ENCODE assay signal across 22 mouse cellular contexts in the genomic region with DNA sequence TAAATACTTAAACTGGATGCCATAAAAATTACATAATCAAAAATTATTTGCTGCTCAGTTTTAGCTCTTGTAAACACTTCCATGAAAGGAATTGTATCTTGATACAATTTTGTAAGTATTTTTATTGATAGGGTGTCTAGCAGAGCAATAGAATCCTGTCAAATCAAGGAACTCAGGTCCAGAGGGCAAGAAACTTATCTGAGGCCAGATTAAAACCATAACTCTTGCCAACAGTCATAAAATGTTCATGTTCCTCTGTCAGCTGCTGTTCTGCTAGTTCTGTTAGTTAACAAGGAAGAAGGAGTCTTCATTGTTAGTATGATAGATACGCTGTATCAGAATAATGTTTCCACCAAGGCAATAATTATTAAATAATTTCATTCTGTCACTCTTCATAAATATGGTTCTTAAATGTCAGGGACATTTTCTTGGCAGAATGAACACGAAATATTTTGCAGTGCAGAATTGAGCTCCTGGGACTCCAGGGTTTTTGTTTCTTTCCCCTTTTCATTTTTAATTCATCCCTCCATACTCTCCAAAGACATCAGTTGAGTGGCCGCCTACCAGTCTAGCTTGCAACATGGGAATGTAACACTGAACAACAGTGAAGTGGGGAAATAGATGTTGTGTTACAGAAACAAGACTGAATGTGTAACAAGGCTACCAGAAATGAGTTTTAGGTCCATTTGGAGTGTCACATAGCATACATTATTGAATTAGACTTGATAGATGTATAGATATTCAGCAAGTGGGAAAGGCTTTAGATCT.
A peak's percentile ranks its signal among the peaks of the same experiment; 100 is the strongest.
DNase-seq lines count a peak whose midpoint lies in the region; ATAC-seq and TF ChIP-seq lines count a peak whose summit lies in the region.
"Had no signal": no experiment of that assay in that cellular context is flagged by ENCODE, and none has a peak within 500 bp of the region (broad histone marks: within the 10 kb centered on the region; RNA-seq: fewer than 3 reads in every experiment).

No protein-coding gene starts in this region.

- H3K36me3 ChIP-seq in kidney, embryonic 16.5 days (ENCODE audit: insufficient read depth, low read length) = no peaks in the 10 kb centered on the region
- no peaks in the 10 kb centered on the region for H3K36me3 ChIP-seq in lung, embryonic 15.5 days
- H3K36me3 ChIP-seq in stomach, embryonic 14.5 days (ENCODE audit: control insufficient read depth, insufficient read depth, low read length) = no peaks in the 10 kb centered on the region
- no peaks in the 10 kb centered on the region for H3K36me3 ChIP-seq in stomach, postnatal 0 days (ENCODE audit: control insufficient read depth, insufficient read depth, low read length)
- no peaks in the 10 kb centered on the region for H3K36me3 ChIP-seq in small intestine, adult 2 months (ENCODE audit: control insufficient read depth, insufficient read depth, low read length)
- H3K36me3 ChIP-seq: forebrain, embryonic 15.5 days; heart, embryonic 15.5 days; hindbrain, embryonic 13.5 days had no signal

- TF ChIP-seq EP300 in stomach, postnatal 0 days (optimal IDR thresholded peaks at IDR 0.05) = no peak

- no peaks in the 10 kb centered on the region for H3K27me3 ChIP-seq in kidney, embryonic 16.5 days (ENCODE audit: insufficient read depth, low read length)
- no peaks in the 10 kb centered on the region for H3K27me3 ChIP-seq in lung, embryonic 15.5 days
- no peaks in the 10 kb centered on the region for H3K27me3 ChIP-seq in stomach, embryonic 14.5 days (ENCODE audit: control insufficient read depth, insufficient read depth, low read length)
- no peaks in the 10 kb centered on the region for H3K27me3 ChIP-seq in stomach, postnatal 0 days (ENCODE audit: control insufficient read depth, insufficient read depth, low read length)
- H3K27me3 ChIP-seq in small intestine, adult 2 months (ENCODE audit: control insufficient read depth, insufficient read depth, low read length) = no peaks in the 10 kb centered on the region
- H3K27me3 ChIP-seq: CH12.LX; forebrain, embryonic 15.5 days; heart, embryonic 15.5 days; hindbrain, embryonic 13.5 days; Patski had no signal

- no peaks in the 10 kb centered on the region for H3K9me3 ChIP-seq in kidney, embryonic 16.5 days (ENCODE audit: low read length)
- no peaks in the 10 kb centered on the region for H3K9me3 ChIP-seq in lung, embryonic 15.5 days
- H3K9me3 ChIP-seq in stomach, embryonic 14.5 days (ENCODE audit: control insufficient read depth, low read depth, low read length) = no peaks in the 10 kb centered on the region
- H3K9me3 ChIP-seq in stomach, postnatal 0 days (ENCODE audit: control insufficient read depth, low read length) = no peaks in the 10 kb centered on the region
- H3K9me3 ChIP-seq: forebrain, embryonic 15.5 days; heart, embryonic 15.5 days; hindbrain, embryonic 13.5 days had no signal

- TF ChIP-seq POLR2A in small intestine, adult 2 months (IDR thresholded peaks at IDR 0.05; ENCODE audit: low read depth, low read length) = no peak

- H3K4me1 ChIP-seq in kidney, embryonic 16.5 days (ENCODE audit: insufficient read depth, low read length) = no peaks in the 10 kb centered on the region
- H3K4me1 ChIP-seq in lung, embryonic 15.5 days = no peaks in the 10 kb centered on the region
- H3K4me1 ChIP-seq in stomach, embryonic 14.5 days (ENCODE audit: control insufficient read depth, insufficient read depth, low read length) = no peaks in the 10 kb centered on the region
- H3K4me1 ChIP-seq in stomach, postnatal 0 days (replicated peaks; ENCODE audit: control insufficient read depth, insufficient read depth) = no peaks in the 10 kb centered on the region
- H3K4me1 ChIP-seq in small intestine, adult 2 months (ENCODE audit: control insufficient read depth, insufficient read depth, insufficient read length, low read length) = 0 out of 2 replicates have a peak, but pooled peaks cover 2% of the 10 kb centered on the region
- H3K4me1 ChIP-seq: forebrain, embryonic 15.5 days; heart, embryonic 15.5 days; hindbrain, embryonic 13.5 days had no signal

- no peak overlapping the region for H3K4me2 ChIP-seq in kidney, embryonic 16.5 days (replicated peaks; ENCODE audit: low read depth, low read length)
- no peak overlapping the region for H3K4me2 ChIP-seq in lung, embryonic 15.5 days
- no peak overlapping the region for H3K4me2 ChIP-seq in stomach, embryonic 14.5 days (replicated peaks; ENCODE audit: low read depth, low read length)
- no peak overlapping the region for H3K4me2 ChIP-seq in stomach, postnatal 0 days (replicated peaks; ENCODE audit: low read depth)
- H3K4me2 ChIP-seq: forebrain, embryonic 15.5 days; heart, embryonic 11.5 days; heart, embryonic 15.5 days; hindbrain, embryonic 13.5 days had no signal

- no peak for DNase-seq in kidney, postnatal 10 days
- DNase-seq in lung, postnatal 36 days = no peak
- DNase-seq in stomach, postnatal 0 days (ENCODE audit: low spot score) = no peak
- DNase-seq in frontal cortex, postnatal 10 days (ENCODE audit: low spot score in 2 of 2) = no peak
- DNase-seq: adrenal gland, postnatal 14 days; cerebellum, adult 18-20 months; cerebellum, adult 9-11 months; cerebellum, postnatal 36 days; gastrocnemius, postnatal 14 days; heart, adult 2 months; heart, postnatal 14 days had no signal

- no peak overlapping the region for H3K27ac ChIP-seq in kidney, embryonic 16.5 days (ENCODE audit: low read length)
- H3K27ac ChIP-seq in lung, embryonic 15.5 days = no peak overlapping the region; the same call in 1 of the 2 replicates
- H3K27ac ChIP-seq in stomach, embryonic 14.5 days (ENCODE audit: low read length) = no peak overlapping the region
- no peak overlapping the region for H3K27ac ChIP-seq in stomach, postnatal 0 days (replicated peaks)
- peak overlapping the region; percentile 49; the same call in 1 of the 2 replicates for H3K27ac ChIP-seq in small intestine, adult 2 months (ENCODE audit: insufficient read depth, low read depth, low read length)
- H3K27ac ChIP-seq: forebrain, embryonic 15.5 days; heart, adult 2 months; heart, embryonic 15.5 days; hindbrain, embryonic 13.5 days had no signal

- no peak overlapping the region for H3K9ac ChIP-seq in kidney, embryonic 16.5 days (replicated peaks; ENCODE audit: low read length)
- no peak overlapping the region for H3K9ac ChIP-seq in lung, embryonic 15.5 days
- no peak overlapping the region for H3K9ac ChIP-seq in stomach, embryonic 14.5 days (replicated peaks; ENCODE audit: low read depth, low read length)
- no peak overlapping the region for H3K9ac ChIP-seq in stomach, postnatal 0 days (ENCODE audit: low read length)
- H3K9ac ChIP-seq: forebrain, embryonic 15.5 days; heart, embryonic 15.5 days; hindbrain, embryonic 13.5 days had no signal

- peak; percentile 42; the same call in 1 of the 2 replicates for ATAC-seq in kidney, embryonic 16.5 days (ENCODE audit: low FRiP score, low TSS enrichment)
- ATAC-seq in lung, embryonic 15.5 days (ENCODE audit: borderline replicate concordance, extremely low read depth, low FRiP score, low TSS enrichment) = peak; percentile 62; the same call in 1 of the 2 replicates
- peak; percentile 33; the same call in 1 of the 2 replicates for ATAC-seq in stomach, embryonic 14.5 days (ENCODE audit: insufficient number of reproducible peaks, insufficient read depth, low FRiP score, low read depth)
- no peak for ATAC-seq in stomach, postnatal 0 days (ENCODE audit: low FRiP score, low TSS enrichment)
- ATAC-seq: activated CD4-positive, CD25-positive, alpha-beta regulatory T cell, adult 4 months; forebrain, embryonic 15.5 days; Patski had no signal

- 69% methylated on average over 3 of the region's 3 CpGs for WGBS in kidney, embryonic 16.5 days
- 46% methylated on average over 3 of the region's 3 CpGs for WGBS in lung, embryonic 15.5 days
- 72% methylated on average over 3 of the region's 3 CpGs for WGBS in stomach, embryonic 14.5 days
- 71% methylated on average over 3 of the region's 3 CpGs for WGBS in stomach, postnatal 0 days
- 36% methylated on average over 3 of the region's 3 CpGs for WGBS in small intestine, adult 2 months

- TF ChIP-seq CTCF in stomach, postnatal 0 days (IDR thresholded peaks at IDR 0.05; ENCODE audit: low read depth) = no peak
- TF ChIP-seq CTCF in small intestine, adult 2 months (IDR thresholded peaks at IDR 0.05; ENCODE audit: extremely low read depth, insufficient read length, insufficient replicate concordance, low read depth, low read length) = no peak

- H3K4me3 ChIP-seq in kidney, embryonic 16.5 days (ENCODE audit: low read length) = no peak overlapping the region
- no peak overlapping the region for H3K4me3 ChIP-seq in lung, embryonic 15.5 days
- no peak overlapping the region for H3K4me3 ChIP-seq in stomach, embryonic 14.5 days (ENCODE audit: low read depth, low read length)
- no peak overlapping the region for H3K4me3 ChIP-seq in stomach, postnatal 0 days (ENCODE audit: low read depth, low read length)
- H3K4me3 ChIP-seq in small intestine, adult 2 months (ENCODE audit: low read depth, low read length) = no peak overlapping the region
- H3K4me3 ChIP-seq: forebrain, embryonic 15.5 days; heart, adult 2 months; heart, embryonic 15.5 days; hindbrain, embryonic 13.5 days had no signal
